Mouse (Mus musculus): ENCODE data around the gene Uck2. TPM values are rescaled to one million over a fixed set of nuclear protein-coding genes. Genes with fewer than 3 reads are reported as not detected.

The Uck2 gene
- polyA plus RNA-seq, 1 experiment from 2014 or later = 69.1 TPM

DNA sequence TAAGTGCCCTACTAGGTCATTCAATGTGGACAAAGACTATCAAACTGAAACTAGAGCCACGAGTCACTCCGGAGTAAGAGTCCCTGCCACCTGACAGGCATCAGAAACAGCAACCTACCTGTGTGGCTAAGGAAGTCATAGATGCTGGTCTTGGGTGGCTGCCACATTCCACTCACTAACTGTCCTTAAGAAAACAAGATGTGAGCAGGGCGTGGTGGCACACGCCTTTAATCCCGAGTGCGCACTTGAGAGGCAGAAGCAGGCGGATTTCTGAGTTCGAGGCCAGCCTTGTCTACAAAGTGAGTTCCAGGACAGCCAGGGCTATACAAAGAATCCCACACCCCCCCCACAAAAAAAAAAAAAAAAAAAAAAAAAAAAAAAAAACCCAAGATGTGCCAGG is 35.2 kb downstream of the Uck2 start:
- no peaks in the 10 kb centered on the region for H3K9me3 ChIP-seq
- no peaks in the 10 kb centered on the region for H3K36me3 ChIP-seq
- H3K27ac ChIP-seq = no peak overlapping the region
- H3K4me3 ChIP-seq = no peak overlapping the region
- 85% methylated on average over 8 of the region's 8 CpGs for WGBS
- no peak overlapping the region for H3K4me2 ChIP-seq
- H3K9ac ChIP-seq = no peak overlapping the region
- no peaks in the 10 kb centered on the region for H3K27me3 ChIP-seq
- ATAC-seq (ENCODE audit: insufficient number of reproducible peaks, low FRiP score, low TSS enrichment, low read depth) = no peak
- H3K4me1 ChIP-seq = peaks cover 52% of the 10 kb centered on the region

- Histone ChIP-seq H3K27ac (no peak overlapping the region), H3K4me1 (peaks cover 46% of the 10 kb centered on the region), H3K4me3 (no peak overlapping the region), H3K9me3 (no peaks in the 10 kb centered on the region), H3K9ac (no peak overlapping the region), H3K4me2 (no peak overlapping the region), H3K27me3 (no peaks in the 10 kb centered on the region), H3K36me3 (no peaks in the 10 kb centered on the region)
- WGBS = 73% methylated on average over 19 of the region's 19 CpGs
- no peak for ATAC-seq (ENCODE audit: insufficient number of reproducible peaks, low FRiP score, low TSS enrichment, low read depth)
Observed at GRCm38 (mm10) chr1:167249252-167249651, 35.9 kb downstream of the Uck2 start.

- no peak overlapping the region for H3K4me3 ChIP-seq
- H3K9ac ChIP-seq = no peak overlapping the region
- no peaks in the 10 kb centered on the region for H3K27me3 ChIP-seq
- H3K4me1 ChIP-seq = peaks cover 44% of the 10 kb centered on the region
- WGBS = 73% methylated on average over 9 of the region's 9 CpGs
- H3K36me3 ChIP-seq = no peaks in the 10 kb centered on the region
- no peak; the same call in 1 of the 2 replicates for ATAC-seq (ENCODE audit: insufficient number of reproducible peaks, low FRiP score, low TSS enrichment, low read depth)
- H3K4me2 ChIP-seq = no peak overlapping the region
- no peak overlapping the region for H3K27ac ChIP-seq
- no peaks in the 10 kb centered on the region for H3K9me3 ChIP-seq
Observed at GRCm38 (mm10) chr1:167247886-167248285, 37.2 kb downstream of the Uck2 start.

DNA sequence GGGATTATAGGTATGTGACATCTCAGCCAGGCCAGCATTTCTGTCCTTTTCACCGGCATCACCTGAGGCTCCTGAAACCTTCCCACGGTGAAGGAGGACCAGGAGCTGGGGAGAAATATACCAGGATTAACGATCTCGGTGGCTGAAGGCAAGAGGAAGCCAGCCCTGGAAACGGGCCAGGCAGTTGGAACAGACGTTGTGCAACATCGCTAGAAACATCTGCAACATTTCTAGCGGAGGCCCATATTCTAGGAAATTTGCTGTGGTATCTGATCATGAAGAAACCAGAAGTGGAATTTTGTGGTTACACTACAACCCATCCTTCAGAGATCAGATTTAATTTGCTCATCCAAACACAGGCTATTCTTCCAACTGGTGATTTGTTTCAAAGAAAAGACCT is 38.1 kb downstream of the Uck2 start:
- H3K4me1 ChIP-seq = peaks cover 53% of the 10 kb centered on the region
- WGBS = 7% methylated on average over 8 of the region's 8 CpGs
- no peak overlapping the region for H3K9ac ChIP-seq
- ATAC-seq (ENCODE audit: insufficient number of reproducible peaks, low FRiP score, low TSS enrichment, low read depth) = no peak
- H3K9me3 ChIP-seq = no peaks in the 10 kb centered on the region
- H3K27ac ChIP-seq = 0 out of 2 replicates have a peak overlapping the region, but pooled peaks have one; percentile 43
- H3K4me2 ChIP-seq = 0 out of 2 replicates have a peak overlapping the region, but pooled peaks have one; percentile 5
- H3K4me3 ChIP-seq = no peak overlapping the region
- no peaks in the 10 kb centered on the region for H3K27me3 ChIP-seq
- no peaks in the 10 kb centered on the region for H3K36me3 ChIP-seq

DNA sequence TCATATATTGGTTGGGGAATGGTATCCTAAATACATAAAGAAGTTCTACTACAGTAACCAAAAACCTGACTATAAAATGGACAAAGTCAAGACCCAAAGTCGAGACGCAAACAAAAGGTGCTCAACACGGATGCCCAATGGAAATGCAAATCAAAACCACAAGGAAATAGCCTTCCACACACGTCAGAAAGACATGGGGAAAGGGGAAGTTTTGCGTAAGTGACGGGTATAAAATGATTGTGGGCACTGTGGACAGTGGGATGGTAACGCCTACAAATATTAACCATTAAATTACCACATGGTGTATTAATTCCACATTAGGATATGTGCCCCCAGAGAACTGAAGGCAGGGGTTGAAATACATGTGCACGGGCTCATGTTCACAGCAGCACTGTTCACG is 38.8 kb downstream of the Uck2 start:
- no peak for ATAC-seq (ENCODE audit: insufficient number of reproducible peaks, low FRiP score, low TSS enrichment, low read depth)
- Histone ChIP-seq H3K27ac (no peak overlapping the region), H3K4me1 (peaks cover 57% of the 10 kb centered on the region), H3K9ac (no peak overlapping the region), H3K36me3 (no peaks in the 10 kb centered on the region), H3K9me3 (no peaks in the 10 kb centered on the region), H3K4me3 (no peak overlapping the region), H3K27me3 (no peaks in the 10 kb centered on the region), H3K4me2 (no peak overlapping the region)
- WGBS = 67% methylated on average over 9 of the region's 9 CpGs

DNA sequence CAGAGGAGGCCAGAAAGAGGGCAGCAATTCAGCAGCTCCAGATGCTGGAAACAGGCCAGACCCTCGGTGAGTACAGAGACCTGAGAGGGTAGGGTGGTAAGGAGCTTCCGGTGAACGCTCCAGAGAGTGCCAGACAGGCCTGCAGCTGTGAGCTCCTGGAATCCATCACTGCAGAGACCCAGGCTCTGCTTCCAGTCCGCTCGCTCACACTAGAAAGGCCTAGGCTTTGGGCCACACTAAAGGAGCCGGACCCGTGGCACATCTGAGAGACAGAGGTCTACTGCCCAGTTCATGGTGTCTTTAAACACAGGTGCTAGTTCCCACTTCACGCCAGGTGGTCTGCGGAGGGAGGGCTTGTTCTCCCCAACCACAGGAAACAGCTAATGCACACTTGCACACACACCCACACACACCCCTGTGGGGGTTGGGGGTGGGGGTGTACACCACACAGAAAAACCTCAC is 39.9 kb downstream of the Uck2 start:
- Histone ChIP-seq H3K4me3 (no peak overlapping the region), H3K27me3 (no peaks in the 10 kb centered on the region), H3K9ac (no peak overlapping the region), H3K9me3 (no peaks in the 10 kb centered on the region), H3K4me1 (peaks cover 57% of the 10 kb centered on the region), H3K27ac (no peak overlapping the region), H3K4me2 (no peak overlapping the region), H3K36me3 (no peaks in the 10 kb centered on the region)
- ATAC-seq (ENCODE audit: insufficient number of reproducible peaks, low FRiP score, low TSS enrichment, low read depth) = no peak
- WGBS = 35% methylated on average over 9 of the region's 9 CpGs

GRCm38 (mm10) chr1:167242191-167242681 is 42.9 kb downstream of the Uck2 start:
- Histone ChIP-seq H3K27ac (no peak overlapping the region), H3K36me3 (no peaks in the 10 kb centered on the region), H3K27me3 (no peaks in the 10 kb centered on the region), H3K9ac (no peak overlapping the region), H3K9me3 (no peaks in the 10 kb centered on the region), H3K4me1 (peaks cover 58% of the 10 kb centered on the region), H3K4me3 (no peak overlapping the region), H3K4me2 (no peak overlapping the region)
- WGBS = 14% methylated on average over 7 of the region's 7 CpGs
- ATAC-seq (ENCODE audit: insufficient number of reproducible peaks, low FRiP score, low TSS enrichment, low read depth) = no peak

DNA sequence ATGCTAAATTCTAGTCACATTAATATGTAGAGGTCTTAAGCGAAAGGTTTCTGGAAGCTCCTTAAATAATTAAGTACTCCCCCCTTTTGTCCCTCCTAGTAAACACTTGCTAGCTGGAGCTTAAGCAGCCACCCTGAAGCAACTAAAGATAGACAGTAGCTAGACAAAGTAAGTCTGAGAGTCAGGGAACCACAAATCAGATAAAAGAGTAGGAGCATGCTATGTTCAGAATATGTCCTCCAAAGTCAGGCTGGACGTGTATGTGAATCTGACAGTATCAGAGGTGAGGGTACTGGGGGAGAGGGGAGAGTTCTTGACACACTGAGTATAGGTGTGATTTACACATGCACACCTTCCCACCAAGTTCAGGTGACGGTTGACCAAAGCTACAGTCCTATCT is 43.6 kb downstream of the Uck2 start:
- 78% methylated on average over 3 of the region's 3 CpGs for WGBS
- H3K27me3 ChIP-seq = no peaks in the 10 kb centered on the region
- no peak overlapping the region for H3K4me2 ChIP-seq
- no peak for ATAC-seq (ENCODE audit: insufficient number of reproducible peaks, low FRiP score, low TSS enrichment, low read depth)
- H3K27ac ChIP-seq = no peak overlapping the region
- H3K4me1 ChIP-seq = peaks cover 57% of the 10 kb centered on the region
- H3K36me3 ChIP-seq = no peaks in the 10 kb centered on the region
- no peak overlapping the region for H3K4me3 ChIP-seq
- no peaks in the 10 kb centered on the region for H3K9me3 ChIP-seq
- no peak overlapping the region for H3K9ac ChIP-seq

GRCm38 (mm10) chr1:167240361-167240760 is 44.8 kb downstream of the Uck2 start:
- WGBS = 56% methylated on average over 5 of the region's 5 CpGs
- H3K27ac ChIP-seq = no peak overlapping the region
- ATAC-seq (ENCODE audit: insufficient number of reproducible peaks, low FRiP score, low TSS enrichment, low read depth) = no peak
- H3K4me1 ChIP-seq = peaks cover 60% of the 10 kb centered on the region
- H3K27me3 ChIP-seq = no peaks in the 10 kb centered on the region
- no peak overlapping the region for H3K4me3 ChIP-seq
- H3K36me3 ChIP-seq = peaks cover 9% of the 10 kb centered on the region
- no peaks in the 10 kb centered on the region for H3K9me3 ChIP-seq
- H3K4me2 ChIP-seq = no peak overlapping the region
- H3K9ac ChIP-seq = no peak overlapping the region

DNA sequence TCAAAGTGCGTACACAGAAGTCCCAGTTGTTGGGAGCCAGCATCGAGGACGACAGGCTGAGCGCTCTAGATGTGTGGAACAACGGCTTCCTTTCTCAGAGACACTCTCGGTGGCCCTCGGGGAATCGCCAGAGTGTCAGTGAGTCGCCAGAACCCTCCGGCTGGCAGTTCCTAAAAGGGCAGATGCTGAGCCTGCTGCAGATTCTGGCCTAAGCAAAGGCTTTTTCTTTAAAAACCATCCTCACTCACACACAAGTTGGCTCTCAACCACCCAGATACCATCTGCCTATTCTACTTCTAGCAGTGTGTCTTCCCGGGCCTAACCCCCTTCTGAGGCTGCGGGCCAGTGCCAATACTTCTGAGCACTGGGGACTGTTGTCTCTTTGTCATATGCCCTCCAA is 45.2 kb downstream of the Uck2 start:
- Histone ChIP-seq H3K27me3 (no peaks in the 10 kb centered on the region), H3K4me2 (no peak overlapping the region), H3K4me3 (no peak overlapping the region), H3K4me1 (peaks cover 55% of the 10 kb centered on the region), H3K9me3 (no peaks in the 10 kb centered on the region), H3K9ac (no peak overlapping the region), H3K27ac (no peak overlapping the region), H3K36me3 (peaks cover 14% of the 10 kb centered on the region)
- ATAC-seq (ENCODE audit: insufficient number of reproducible peaks, low FRiP score, low TSS enrichment, low read depth) = no peak
- 65% methylated on average over 12 of the region's 12 CpGs for WGBS

- Histone ChIP-seq H3K4me2 (no peak overlapping the region), H3K36me3 (peaks cover 26% of the 10 kb centered on the region), H3K9ac (no peak overlapping the region), H3K9me3 (no peaks in the 10 kb centered on the region), H3K27ac (no peak overlapping the region), H3K27me3 (no peaks in the 10 kb centered on the region), H3K4me1 (peaks cover 47% of the 10 kb centered on the region), H3K4me3 (no peak overlapping the region)
- WGBS = 75% methylated on average over 11 of the region's 11 CpGs
- no peak for ATAC-seq (ENCODE audit: insufficient number of reproducible peaks, low FRiP score, low TSS enrichment, low read depth)
Observed at GRCm38 (mm10) chr1:167237798-167238197, 47.3 kb downstream of the Uck2 start.

DNA sequence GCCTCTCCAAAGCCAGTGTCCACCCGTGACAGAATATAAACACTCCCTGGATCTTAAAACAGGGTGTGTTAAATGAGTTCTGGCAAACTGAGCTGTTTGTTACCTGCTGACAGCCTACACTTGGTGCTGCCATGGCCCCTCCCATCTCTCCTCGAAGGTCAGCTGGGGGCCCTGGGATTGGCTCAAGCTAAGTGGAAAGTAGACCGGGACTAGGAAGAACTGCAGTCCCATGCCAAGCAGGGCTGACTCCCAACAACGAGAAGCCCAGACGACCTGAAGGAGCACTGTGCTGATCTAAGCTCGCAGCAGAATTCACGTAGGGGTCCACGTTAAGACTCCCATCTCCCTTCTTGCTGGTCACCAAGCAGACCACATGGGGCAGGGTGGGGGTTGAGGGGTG is 48.3 kb downstream of the Uck2 start:
- no peak overlapping the region for H3K9ac ChIP-seq
- no peak for ATAC-seq (ENCODE audit: insufficient number of reproducible peaks, low FRiP score, low TSS enrichment, low read depth)
- H3K27me3 ChIP-seq = no peaks in the 10 kb centered on the region
- peaks cover 41% of the 10 kb centered on the region for H3K4me1 ChIP-seq
- H3K4me2 ChIP-seq = no peak overlapping the region
- no peak overlapping the region for H3K4me3 ChIP-seq
- WGBS = 60% methylated on average over 8 of the region's 8 CpGs
- H3K27ac ChIP-seq = no peak overlapping the region
- H3K36me3 ChIP-seq = peaks cover 28% of the 10 kb centered on the region
- H3K9me3 ChIP-seq = no peaks in the 10 kb centered on the region

DNA sequence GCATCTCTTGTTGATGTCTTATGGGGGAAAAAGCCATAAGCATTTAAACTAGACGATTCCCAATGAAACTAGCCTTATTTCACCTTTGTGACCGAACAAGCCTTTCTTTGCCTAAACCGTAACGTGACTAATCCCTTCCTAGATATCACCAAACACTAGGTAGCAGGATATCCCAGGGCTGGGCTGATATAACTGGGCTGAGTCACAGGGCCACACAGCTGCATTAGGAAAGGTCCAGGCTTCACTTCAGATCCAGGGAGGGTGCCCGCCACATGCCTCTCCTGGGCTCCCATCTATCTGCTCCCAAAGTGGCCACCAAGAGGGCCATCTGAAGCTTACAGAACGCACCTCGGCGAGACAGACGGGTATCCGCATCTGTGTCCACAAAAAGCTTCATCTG is 50.8 kb downstream of the Uck2 start:
- Histone ChIP-seq H3K27ac (no peak overlapping the region), H3K4me1 (peaks cover 33% of the 10 kb centered on the region), H3K4me3 (no peak overlapping the region), H3K36me3 (peaks cover 30% of the 10 kb centered on the region), H3K4me2 (no peak overlapping the region), H3K27me3 (no peaks in the 10 kb centered on the region), H3K9me3 (no peaks in the 10 kb centered on the region), H3K9ac (no peak overlapping the region)
- 89% methylated on average over 10 of the region's 10 CpGs for WGBS
- ATAC-seq (ENCODE audit: insufficient number of reproducible peaks, low FRiP score, low TSS enrichment, low read depth) = no peak

Data from limb, embryonic 15.5 days (tissue).